Comparison of ENCODE assay signal across 8 mouse cellular contexts in the genomic region with DNA sequence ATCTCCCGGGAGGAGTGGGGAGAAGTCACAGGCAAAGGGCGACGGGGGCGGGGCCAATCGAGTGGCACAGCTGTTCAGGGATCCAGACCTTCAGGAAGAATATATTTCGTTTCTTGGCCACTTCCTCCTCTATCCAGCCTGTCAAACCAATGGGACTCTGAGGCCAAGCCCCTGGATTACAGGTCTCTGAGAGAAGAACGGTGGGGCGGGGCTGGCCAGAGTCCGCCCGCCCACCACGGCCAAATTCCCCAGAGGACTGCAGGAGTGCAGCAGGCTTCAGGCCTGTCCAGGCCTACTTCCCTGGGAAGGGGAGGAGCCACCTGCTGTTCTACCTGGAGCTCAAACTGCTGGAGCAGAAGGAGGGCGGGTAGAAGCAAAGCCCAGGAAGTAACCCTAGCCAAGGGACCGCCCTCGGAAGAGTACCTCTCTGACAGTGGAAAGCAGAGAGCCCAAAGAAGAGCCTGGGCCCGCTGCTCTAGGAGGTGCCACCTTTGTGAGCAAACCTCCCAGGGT. TPM values are rescaled to one million over a fixed set of nuclear protein-coding genes. Genes with fewer than 3 reads are reported as not detected.
DNase-seq lines count a peak whose midpoint lies in the region; ATAC-seq and TF ChIP-seq lines count a peak whose summit lies in the region.

A gene (minus strand): TSS at position 204 of the 513 bp plus-strand sequence.

- H3K4me1 ChIP-seq in spleen, adult 2 months (ENCODE audit: control insufficient read depth, insufficient read depth, insufficient read length): peaks cover 46% of the 10 kb centered on the region
- H3K4me1 ChIP-seq in embryonic facial prominence, embryonic 13.5 days: peaks cover 28% of the 10 kb centered on the region
- 0 out of 2 replicates have a peak, but pooled peaks cover 5% of the 10 kb centered on the region for H3K4me1 ChIP-seq in intestine, postnatal 0 days (replicated peaks; ENCODE audit: control insufficient read depth, insufficient read depth, low read length)
- peaks cover 33% of the 10 kb centered on the region for H3K4me1 ChIP-seq in liver, postnatal 0 days (ENCODE audit: insufficient read depth)
- peaks cover 30% of the 10 kb centered on the region for H3K4me1 ChIP-seq in neural tube, embryonic 13.5 days (replicated peaks)

- TF ChIP-seq EP300 in liver, postnatal 0 days (IDR thresholded peaks at IDR 0.05; ENCODE audit: low read depth): 0 out of 2 replicates have a peak, but pooled peaks have one; percentile 30

- H3K27ac ChIP-seq in spleen, adult 2 months (ENCODE audit: insufficient read depth, low read length): peak within 1 kb of the TSS; percentile 78
- peak within 1 kb of the TSS; percentile 55 for H3K27ac ChIP-seq in embryonic facial prominence, embryonic 13.5 days
- peak within 1 kb of the TSS; percentile 96 for H3K27ac ChIP-seq in intestine, postnatal 0 days (ENCODE audit: low read depth, low read length)
- H3K27ac ChIP-seq in liver, postnatal 0 days (ENCODE audit: low read depth): peak within 1 kb of the TSS; percentile 99
- peak within 1 kb of the TSS; percentile 99 for H3K27ac ChIP-seq in neural tube, embryonic 13.5 days (replicated peaks)

- ATAC-seq in embryonic facial prominence, embryonic 13.5 days (ENCODE audit: insufficient number of reproducible peaks, insufficient read depth, low FRiP score, low TSS enrichment, low read depth): peak; percentile 27; the same call in 1 of the 2 replicates
- peak; percentile 84 for ATAC-seq in intestine, postnatal 0 days
- ATAC-seq in liver, postnatal 0 days: peak; percentile 65
- no peak for ATAC-seq in neural tube, embryonic 13.5 days (ENCODE audit: low read depth)
- ATAC-seq in cerebellum, adult (ENCODE audit: insufficient number of reproducible peaks, low FRiP score, low TSS enrichment): no peak

- H3K4me2 ChIP-seq in embryonic facial prominence, embryonic 13.5 days: peak within 1 kb of the TSS; percentile 78
- peak within 1 kb of the TSS; percentile 59 for H3K4me2 ChIP-seq in intestine, postnatal 0 days (replicated peaks; ENCODE audit: low read depth)
- peak within 1 kb of the TSS; percentile 99 for H3K4me2 ChIP-seq in liver, postnatal 0 days (ENCODE audit: low read depth, low read length)
- H3K4me2 ChIP-seq in neural tube, embryonic 13.5 days: peak within 1 kb of the TSS; percentile 79

- H3K9ac ChIP-seq in embryonic facial prominence, embryonic 13.5 days: peak within 1 kb of the TSS; percentile 51; the same call in 1 of the 2 replicates
- 0 out of 2 replicates have a peak within 1 kb of the TSS, but pooled peaks have one; percentile 19 for H3K9ac ChIP-seq in intestine, postnatal 0 days (ENCODE audit: low read depth, low read length)
- H3K9ac ChIP-seq in liver, postnatal 0 days (replicated peaks): peak within 1 kb of the TSS; percentile 51
- peak within 1 kb of the TSS; percentile 96 for H3K9ac ChIP-seq in neural tube, embryonic 13.5 days

- H3K36me3 ChIP-seq in spleen, adult 2 months (ENCODE audit: control insufficient read depth, insufficient read depth, low read length): 0 out of 2 replicates have a peak, but pooled peaks cover 4% of the 10 kb centered on the region
- H3K36me3 ChIP-seq in embryonic facial prominence, embryonic 13.5 days: peaks cover 20% of the 10 kb centered on the region
- H3K36me3 ChIP-seq in intestine, postnatal 0 days (ENCODE audit: control insufficient read depth, insufficient read depth): peaks cover 10% of the 10 kb centered on the region
- H3K36me3 ChIP-seq in liver, postnatal 0 days (replicated peaks; ENCODE audit: insufficient read depth, low read length): peaks cover 5% of the 10 kb centered on the region; the same call in 1 of the 2 replicates
- H3K36me3 ChIP-seq in neural tube, embryonic 13.5 days: peaks cover 12% of the 10 kb centered on the region

- DNase-seq in spleen, adult 2 months (ENCODE audit: low read depth in 1 of 2, low spot score in 2 of 2): no peak
- no peak for DNase-seq in spleen, postnatal 14 days (ENCODE audit: low spot score in 2 of 2)
- DNase-seq in liver, postnatal 0 days: peak; percentile 84
- DNase-seq in ovary, postnatal 36 days (ENCODE audit: low spot score): no peak

- no peak for TF ChIP-seq POLR2A in spleen, adult 2 months (IDR thresholded peaks at IDR 0.05; ENCODE audit: low read depth, low read length)

- H3K4me3 ChIP-seq in spleen, adult 2 months (ENCODE audit: extremely low read depth, insufficient read depth, insufficient read length): peak within 1 kb of the TSS; percentile 32; the same call in 1 of the 2 replicates
- H3K4me3 ChIP-seq in embryonic facial prominence, embryonic 13.5 days: no peak within 1 kb of the TSS
- peak within 1 kb of the TSS; percentile 27 for H3K4me3 ChIP-seq in intestine, postnatal 0 days (ENCODE audit: low read depth, low read length)
- H3K4me3 ChIP-seq in liver, postnatal 0 days (ENCODE audit: low read depth, low read length): peak within 1 kb of the TSS; percentile 29
- H3K4me3 ChIP-seq in neural tube, embryonic 13.5 days: no peak within 1 kb of the TSS

- 24% methylated on average over 15 of the region's 15 CpGs for WGBS in spleen, adult 2 months
- 22% methylated on average over 15 of the region's 15 CpGs for WGBS in embryonic facial prominence, embryonic 13.5 days
- WGBS in intestine, postnatal 0 days: 13% methylated on average over 15 of the region's 15 CpGs
- 21% methylated on average over 15 of the region's 15 CpGs for WGBS in liver, postnatal 0 days (ENCODE audit: insufficient replicate concordance)
- 24% methylated on average over 15 of the region's 15 CpGs for WGBS in neural tube, embryonic 13.5 days

- no peak for TF ChIP-seq CTCF in spleen, adult 2 months (IDR thresholded peaks at IDR 0.05; ENCODE audit: extremely low read depth, insufficient read depth, insufficient read length, insufficient replicate concordance)
- TF ChIP-seq CTCF in intestine, postnatal 0 days (IDR thresholded peaks at IDR 0.05; ENCODE audit: low read depth): peak; percentile 25; the same call in 1 of the 2 replicates
- TF ChIP-seq CTCF in liver, postnatal 0 days (IDR thresholded peaks at IDR 0.05; ENCODE audit: low read depth): no peak

- no peaks in the 10 kb centered on the region for H3K27me3 ChIP-seq in spleen, adult 2 months (ENCODE audit: control insufficient read depth, insufficient read depth, low read length)
- H3K27me3 ChIP-seq in embryonic facial prominence, embryonic 13.5 days: no peaks in the 10 kb centered on the region
- no peaks in the 10 kb centered on the region for H3K27me3 ChIP-seq in intestine, postnatal 0 days (replicated peaks; ENCODE audit: control insufficient read depth, insufficient read depth, low read length)
- no peaks in the 10 kb centered on the region for H3K27me3 ChIP-seq in liver, postnatal 0 days (ENCODE audit: insufficient read depth, low read length)
- no peaks in the 10 kb centered on the region for H3K27me3 ChIP-seq in neural tube, embryonic 13.5 days

- no peaks in the 10 kb centered on the region for H3K9me3 ChIP-seq in embryonic facial prominence, embryonic 13.5 days
- H3K9me3 ChIP-seq in intestine, postnatal 0 days (ENCODE audit: control insufficient read depth): no peaks in the 10 kb centered on the region
- no peaks in the 10 kb centered on the region for H3K9me3 ChIP-seq in liver, postnatal 0 days (ENCODE audit: low read length)
- no peaks in the 10 kb centered on the region for H3K9me3 ChIP-seq in neural tube, embryonic 13.5 days

RNA-seq across cellular contexts. Expression of the gene that starts here (rescaled TPM):
- 281 and 332 TPM in 2 replicates for polyA plus RNA-seq in spleen, adult 2 months (2012; rRNA removed)
- 9.2 and 13.9 TPM in 2 replicates for polyA plus RNA-seq in embryonic facial prominence, embryonic 13.5 days (2015; fragmentation: Nextera tagmentation; extraction: Ambion mirVana)
- 17.4 TPM in 2 replicates for polyA plus RNA-seq in intestine, postnatal 0 days (2015; fragmentation: Nextera tagmentation; extraction: Ambion mirVana)
- 39.2 and 45.1 TPM in 2 replicates for polyA plus RNA-seq in liver, postnatal 0 days (2015; fragmentation: Nextera tagmentation; extraction: Ambion mirVana)
- polyA plus RNA-seq in neural tube, embryonic 13.5 days (2015; fragmentation: Nextera tagmentation; extraction: Ambion mirVana): 6.0 and 7.9 TPM in 2 replicates

Comparison
In these comparisons a context has a peak if more than half of its experiments do, and no peak if none do; other contexts are left out.
1. H3K4me3 ChIP-seq: peak in spleen, adult 2 months (single experiment), intestine, postnatal 0 days (single experiment) and liver, postnatal 0 days (single experiment); none in embryonic facial prominence, embryonic 13.5 days (single experiment) and neural tube, embryonic 13.5 days (single experiment).
2. ATAC-seq: peak in embryonic facial prominence, embryonic 13.5 days (single experiment), intestine, postnatal 0 days (single experiment) and liver, postnatal 0 days (single experiment); none in neural tube, embryonic 13.5 days (single experiment) and cerebellum, adult (single experiment).
3. H3K9ac ChIP-seq: peak in every context shown above with its lines; median percentile 96 in neural tube, embryonic 13.5 days; 51 in embryonic facial prominence, embryonic 13.5 days; 51 in liver, postnatal 0 days; 19 in intestine, postnatal 0 days.
4. Peak in every context shown above with its lines, with median percentiles within 50 percentile points of each other: H3K27ac ChIP-seq and H3K4me2 ChIP-seq.